Mouse (Mus musculus) cerebellum, adult 9-11 months (tissue): ENCODE data around the gene Bckdhb.
"Not testable (repeated sequence)": the region's sequence is repeated elsewhere in the genome, so short reads cannot be mapped to it uniquely, and the experiment has no call there.

ENCODE experiments used
- DNase-seq: peaks from one replicate; pipeline ENCODE4 v3.0.0; 2022

Bckdhb gene

DNA sequence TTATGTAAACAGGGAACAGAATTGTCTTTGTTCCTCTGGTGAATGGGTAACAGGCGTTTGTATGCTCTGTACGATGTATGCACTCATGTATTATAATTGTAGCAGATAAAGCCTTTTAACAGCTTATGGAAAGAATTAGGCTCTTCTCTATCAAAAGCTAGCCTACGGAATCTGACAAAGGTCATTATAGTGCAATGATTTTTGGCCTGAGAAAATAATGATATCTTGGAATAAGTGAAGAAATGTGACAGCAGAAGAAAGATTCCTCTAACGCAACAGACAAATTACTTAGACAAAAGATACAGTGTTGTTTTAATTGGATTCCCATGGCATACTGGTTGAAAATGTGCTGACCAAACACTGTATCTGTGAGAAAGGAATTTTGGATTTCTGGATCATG, 122.0 kb downstream of the Bckdhb start:
- no peak for DNase-seq

DNA sequence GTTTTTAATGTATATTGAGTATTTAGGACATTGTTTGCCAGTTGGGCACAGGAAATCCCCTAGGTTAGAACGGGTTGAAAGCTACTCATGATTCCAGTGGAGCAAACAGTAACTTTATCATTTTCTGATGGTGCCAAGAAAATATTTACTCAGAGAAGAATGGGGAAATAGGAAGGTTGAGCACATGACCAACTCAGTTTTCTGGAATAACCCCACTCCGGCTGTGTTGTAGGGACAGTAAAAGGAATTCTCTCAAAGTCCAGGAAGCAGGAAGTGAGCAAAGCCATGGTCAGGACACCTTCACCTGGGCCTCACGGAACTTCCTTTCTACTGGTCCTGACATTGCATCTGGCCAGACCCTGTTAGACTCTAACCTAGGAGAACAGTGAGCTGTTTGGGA, 122.5 kb downstream of the Bckdhb start:
- DNase-seq: no peak

DNA sequence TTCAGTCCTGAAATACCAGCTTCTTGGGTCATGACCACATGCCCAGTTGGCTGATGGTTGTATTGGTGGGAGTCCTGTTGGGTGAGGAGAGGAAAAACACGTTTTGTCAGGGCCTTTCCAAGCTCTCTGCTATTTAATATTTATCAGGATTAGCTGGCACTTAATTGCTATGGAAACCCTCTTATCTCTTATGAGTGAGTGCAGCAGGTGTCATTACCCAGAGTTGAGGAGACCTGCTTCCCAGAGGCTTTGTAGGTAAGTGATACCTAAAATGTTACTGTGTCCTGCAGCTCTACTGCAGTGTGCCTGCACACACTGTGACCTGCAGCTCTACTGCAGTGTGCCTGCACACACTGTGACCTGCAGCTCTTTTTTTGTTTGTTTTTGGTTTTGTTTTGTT, 124.2 kb downstream of the Bckdhb start:
- DNase-seq: no peak

GRCm38 (mm10) chr9:84050867-84051635, 126.1 kb downstream of the Bckdhb start:
- no peak for DNase-seq

DNA sequence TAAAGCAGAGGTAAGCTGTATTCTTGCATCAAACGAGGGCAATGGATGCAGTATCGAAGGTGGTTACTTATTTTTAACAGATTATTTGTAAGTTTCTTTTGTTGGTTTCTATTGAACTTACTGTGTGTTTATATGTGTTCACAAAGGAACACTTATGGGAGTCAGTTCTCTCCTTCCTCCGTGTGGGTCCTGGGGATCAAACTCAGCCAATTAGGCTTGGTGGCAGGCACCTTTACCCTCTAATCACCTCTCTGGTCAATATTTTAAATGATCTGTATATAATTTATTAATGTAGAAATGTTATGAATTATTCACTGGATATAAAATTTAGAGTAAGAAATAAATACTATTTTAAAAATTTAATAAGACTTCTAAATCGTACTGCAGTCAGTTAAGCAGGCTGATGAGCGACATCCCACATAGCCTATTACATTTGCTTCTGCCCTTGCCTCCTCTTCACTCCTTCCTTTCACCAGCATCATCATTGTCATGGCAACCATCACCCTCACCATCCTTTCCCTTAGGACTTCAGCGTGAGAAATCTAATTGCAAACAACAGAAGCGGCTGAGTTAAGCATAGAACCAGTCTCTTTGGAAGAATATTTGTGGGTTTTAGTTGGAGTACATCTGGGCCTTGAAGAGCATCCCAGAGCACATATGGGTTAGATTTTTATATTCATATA, 130.3 kb downstream of the Bckdhb start:
- no peak for DNase-seq

- not testable (repeated sequence) for DNase-seq
Measured at GRCm38 (mm10) chr9:84060781-84061180, 135.8 kb downstream of the Bckdhb start.

DNA sequence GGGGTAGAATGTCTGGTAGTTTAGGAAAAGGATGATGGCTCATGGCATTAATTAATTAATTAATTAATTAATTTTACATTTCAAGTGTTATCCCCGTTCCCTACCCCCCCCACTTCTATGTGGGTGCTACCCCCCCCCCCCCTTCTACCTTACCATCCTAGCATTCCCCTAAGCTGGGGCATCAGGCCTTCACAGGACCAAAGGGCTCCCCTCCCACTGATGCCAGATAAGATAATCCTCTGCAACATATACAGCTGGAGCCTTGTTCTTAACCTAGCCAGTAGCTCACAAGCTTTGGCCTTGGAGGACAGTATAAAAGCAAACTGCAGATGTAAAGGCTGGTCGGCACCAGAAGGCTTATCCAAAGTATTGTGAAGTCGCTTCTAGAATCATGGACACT, 138.7 kb downstream of the Bckdhb start:
- DNase-seq: no peak

GRCm38 (mm10) chr9:84064113-84064512, 139.2 kb downstream of the Bckdhb start:
- DNase-seq: no peak

- no peak for DNase-seq
Measured at GRCm38 (mm10) chr9:84070247-84070646, 145.3 kb downstream of the Bckdhb start.

- no peak for DNase-seq
Measured at GRCm38 (mm10) chr9:84070740-84071139, 145.8 kb downstream of the Bckdhb start.

GRCm38 (mm10) chr9:84072534-84072933, 147.6 kb downstream of the Bckdhb start:
- DNase-seq: no peak

GRCm38 (mm10) chr9:84073237-84073636, 148.3 kb downstream of the Bckdhb start:
- no peak for DNase-seq

DNA sequence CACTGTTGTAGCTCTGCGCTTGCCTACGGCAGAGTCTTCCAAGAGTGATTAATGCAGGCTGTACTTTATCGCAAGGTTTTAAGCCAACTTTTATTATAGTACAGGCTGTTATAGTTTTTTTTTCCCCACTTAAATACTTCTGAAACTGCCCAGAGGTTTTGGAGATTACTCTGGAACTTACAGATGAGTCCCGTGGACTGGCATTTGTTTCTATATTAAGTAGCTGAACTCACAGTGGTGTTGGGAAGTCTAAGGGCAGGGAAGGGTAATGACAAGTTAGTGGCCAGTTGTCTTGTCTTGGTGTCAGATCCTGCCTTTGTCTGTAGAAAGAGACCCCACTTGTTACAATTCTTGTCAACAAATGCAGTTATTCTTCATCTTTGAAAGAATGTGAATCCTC, 158.6 kb downstream of the Bckdhb start:
- DNase-seq: no peak

- peak; percentile 61 for DNase-seq
Measured at GRCm38 (mm10) chr9:84084686-84085085, 159.7 kb downstream of the Bckdhb start.

DNA sequence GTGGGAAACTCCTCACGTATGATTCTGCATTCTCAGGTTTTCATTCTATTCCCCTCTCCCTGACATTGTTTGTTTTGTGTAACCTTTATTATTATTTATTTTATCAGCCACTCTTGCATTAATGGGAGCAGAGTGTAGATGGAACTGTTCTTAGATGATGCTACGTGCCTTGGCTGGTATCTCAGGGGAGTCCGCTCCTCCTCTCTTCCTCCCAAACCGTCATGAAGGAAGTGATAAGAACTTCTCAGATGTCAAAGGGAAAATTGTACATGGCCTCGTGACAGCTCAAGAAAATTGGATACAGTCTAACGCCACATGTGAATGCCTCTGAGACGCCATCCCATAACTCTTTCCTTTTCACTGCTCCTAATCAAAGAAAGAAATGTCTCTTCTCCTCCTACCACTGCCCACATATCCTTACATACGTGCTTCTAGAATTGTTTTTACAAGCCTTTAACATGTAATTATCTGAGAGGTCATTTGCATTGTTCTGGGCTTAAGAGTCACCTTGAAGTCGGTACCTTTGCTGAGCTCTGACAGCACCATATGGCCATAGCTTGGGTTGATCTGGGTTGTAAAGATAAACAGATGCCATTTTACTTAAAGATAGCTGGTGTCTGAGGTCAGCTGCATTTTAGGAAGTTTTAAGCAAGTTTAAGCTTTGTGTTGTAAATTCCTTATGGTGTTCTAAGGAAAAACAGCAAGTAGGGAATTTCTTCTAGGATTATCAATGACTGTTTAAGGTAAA, 165.5 kb downstream of the Bckdhb start:
- no peak for DNase-seq

DNA sequence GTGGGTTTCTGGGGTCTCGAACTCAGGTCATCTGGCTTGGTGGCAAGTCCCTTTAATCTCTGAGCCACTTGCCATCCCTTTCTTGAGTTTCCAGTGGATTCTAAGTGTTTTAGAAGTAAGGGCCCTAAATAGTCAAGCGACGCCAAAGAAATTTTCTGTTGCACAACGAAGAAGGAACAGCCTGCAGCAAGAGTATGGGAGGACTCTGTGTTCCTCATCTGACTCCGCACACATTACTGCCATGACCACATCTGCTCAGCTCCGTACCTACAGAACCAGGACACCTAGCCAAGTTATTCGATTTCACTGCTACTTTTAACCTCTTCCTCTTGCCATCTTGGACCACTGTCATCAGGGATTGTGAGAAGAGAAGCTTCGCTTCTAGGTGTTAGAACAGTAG, 168.0 kb downstream of the Bckdhb start:
- no peak for DNase-seq

- peak; percentile 69 for DNase-seq
Measured at GRCm38 (mm10) chr9:84094111-84094510, 169.2 kb downstream of the Bckdhb start.

GRCm38 (mm10) chr9:84096484-84097015, 171.6 kb downstream of the Bckdhb start:
- DNase-seq: no peak

DNA sequence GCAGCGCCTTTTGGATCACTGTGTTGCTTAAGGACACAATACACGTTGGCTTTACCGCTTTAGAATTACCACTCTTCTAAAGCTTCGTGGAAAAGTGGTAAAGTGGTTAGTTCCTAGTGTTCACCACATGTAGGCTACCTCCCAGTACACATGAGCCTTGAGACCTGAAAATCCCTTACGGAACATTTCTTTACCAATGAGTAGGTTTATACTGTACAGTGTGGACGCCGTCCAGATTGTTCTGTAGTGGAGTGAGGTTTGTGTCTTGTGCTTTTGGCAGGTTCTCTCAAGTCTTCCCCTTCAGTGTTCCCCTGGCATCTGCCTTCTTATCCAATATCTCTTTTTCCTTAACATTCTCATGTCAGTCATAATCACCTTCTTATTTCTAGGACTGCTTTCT, 178.4 kb downstream of the Bckdhb start:
- DNase-seq: no peak

DNA sequence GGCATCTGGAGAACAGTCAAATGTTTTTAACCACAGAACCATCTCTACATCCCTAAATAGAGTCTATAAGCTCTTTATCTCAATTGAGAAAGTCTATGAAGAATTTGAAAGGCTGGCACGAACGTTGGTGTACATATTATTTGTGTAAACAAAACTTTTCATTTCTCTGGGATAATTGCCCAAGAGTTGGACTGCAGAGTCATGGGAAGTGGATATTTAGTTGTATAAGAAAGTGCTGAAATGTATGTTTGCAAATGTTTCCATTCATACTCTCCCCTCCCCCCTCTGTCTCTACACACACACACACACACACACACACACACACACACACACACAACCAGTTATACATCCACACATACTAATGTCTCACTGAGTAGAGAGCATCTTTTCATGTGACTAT, 181.5 kb downstream of the Bckdhb start:
- DNase-seq: no peak

DNA sequence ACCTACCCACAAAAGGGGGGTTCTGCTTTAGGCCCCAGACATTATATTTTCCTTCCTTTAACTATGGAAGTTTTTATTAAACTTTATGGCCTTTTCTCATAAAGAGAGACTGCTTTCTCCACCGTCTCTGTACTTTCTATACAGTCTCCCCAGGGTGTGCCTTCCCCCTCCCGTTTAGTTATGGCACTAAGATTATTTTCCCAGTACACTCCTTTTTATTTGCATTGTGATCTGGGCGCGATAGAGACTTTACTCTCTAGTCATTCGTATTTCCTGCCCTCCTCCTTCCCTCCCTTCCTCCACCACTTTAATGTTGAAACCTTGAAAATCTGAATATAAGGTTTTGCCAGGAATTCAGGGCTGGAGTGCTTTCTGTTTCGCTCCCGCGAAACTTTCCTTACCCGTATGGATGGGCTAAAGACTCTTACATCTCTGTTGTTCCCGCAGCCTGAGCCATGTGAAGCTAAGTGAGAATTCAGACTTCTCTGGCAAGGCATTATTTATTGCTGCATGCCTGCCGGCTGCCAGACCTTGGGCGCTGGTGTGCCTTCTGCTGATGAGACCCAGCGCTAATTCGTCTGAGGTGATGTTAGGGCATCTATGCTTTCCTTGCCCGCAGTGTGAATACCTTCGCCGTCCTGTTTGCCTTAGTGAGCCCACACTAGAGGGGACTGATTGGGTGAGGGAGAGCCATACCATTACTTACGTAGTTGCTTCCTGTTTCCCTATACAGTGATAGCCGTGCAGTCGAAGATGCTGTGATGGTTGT, 182.3 kb downstream of the Bckdhb start:
- no peak for DNase-seq

- DNase-seq: no peak
Measured at GRCm38 (mm10) chr9:84108534-84108933, 183.6 kb downstream of the Bckdhb start.
